Mouse (Mus musculus): ENCODE results near the gene Dnah11. TPM values are rescaled to one million over a fixed set of nuclear protein-coding genes. Genes with fewer than 3 reads are reported as not detected.
"Not testable (repeated sequence)": the region's sequence is repeated elsewhere in the genome, so short reads cannot be mapped to it uniquely, and the experiment has no call there.

The Dnah11 gene
- polyA plus RNA-seq, 1 experiment: 0.97 TPM

GRCm38 (mm10) chr12:117962698-117963097 is 236.1 kb downstream of the Dnah11 start:
- TF ChIP-seq POLR2A (IDR thresholded peaks at IDR 0.05; ENCODE audit: borderline replicate concordance, extremely low read depth, insufficient read depth, insufficient read length, poor library complexity, severe bottlenecking) (no peak), CTCF (IDR thresholded peaks at IDR 0.05; ENCODE audit: borderline replicate concordance, extremely low read depth, insufficient read depth, insufficient read length) (no peak)

GRCm38 (mm10) chr12:117959213-117959612 is 239.6 kb downstream of the Dnah11 start:
- TF ChIP-seq POLR2A (IDR thresholded peaks at IDR 0.05; ENCODE audit: borderline replicate concordance, extremely low read depth, insufficient read depth, insufficient read length, poor library complexity, severe bottlenecking): no peak
- no peak for DNase-seq (ENCODE audit: low read depth)

More at GRCm38 (mm10) chr12:117962698-117963097, 236.1 kb downstream of the Dnah11 start:
- DNase-seq (ENCODE audit: low read depth): no peak

GRCm38 (mm10) chr12:117946823-117947704 is 251.8 kb downstream of the Dnah11 start:
- DNase-seq (ENCODE audit: low read depth): no peak
- no peak for TF ChIP-seq POLR2A (IDR thresholded peaks at IDR 0.05; ENCODE audit: borderline replicate concordance, extremely low read depth, insufficient read depth, insufficient read length, poor library complexity, severe bottlenecking)

GRCm38 (mm10) chr12:117941947-117942346 is 256.9 kb downstream of the Dnah11 start:
- peak; percentile 42 for DNase-seq (ENCODE audit: low read depth)
- TF ChIP-seq CTCF (IDR thresholded peaks at IDR 0.05; ENCODE audit: borderline replicate concordance, extremely low read depth, insufficient read depth, insufficient read length) (no peak), POLR2A (IDR thresholded peaks at IDR 0.05; ENCODE audit: borderline replicate concordance, extremely low read depth, insufficient read depth, insufficient read length, poor library complexity, severe bottlenecking) (no peak)

GRCm38 (mm10) chr12:117938214-117938613 is 260.6 kb downstream of the Dnah11 start:
- DNase-seq (ENCODE audit: low read depth): no peak
- no peak for TF ChIP-seq POLR2A (IDR thresholded peaks at IDR 0.05; ENCODE audit: borderline replicate concordance, extremely low read depth, insufficient read depth, insufficient read length, poor library complexity, severe bottlenecking)
- no peak for TF ChIP-seq CTCF (IDR thresholded peaks at IDR 0.05; ENCODE audit: borderline replicate concordance, extremely low read depth, insufficient read depth, insufficient read length)

- DNase-seq (ENCODE audit: low read depth): no peak
- TF ChIP-seq POLR2A (IDR thresholded peaks at IDR 0.05; ENCODE audit: borderline replicate concordance, extremely low read depth, insufficient read depth, insufficient read length, poor library complexity, severe bottlenecking) (no peak), CTCF (IDR thresholded peaks at IDR 0.05; ENCODE audit: borderline replicate concordance, extremely low read depth, insufficient read depth, insufficient read length) (no peak)
Measured at GRCm38 (mm10) chr12:117932026-117932425, 266.8 kb downstream of the Dnah11 start.

GRCm38 (mm10) chr12:117929768-117930167 is 269.1 kb downstream of the Dnah11 start:
- DNase-seq (ENCODE audit: low read depth): no peak
- TF ChIP-seq POLR2A (IDR thresholded peaks at IDR 0.05; ENCODE audit: borderline replicate concordance, extremely low read depth, insufficient read depth, insufficient read length, poor library complexity, severe bottlenecking) (no peak), CTCF (IDR thresholded peaks at IDR 0.05; ENCODE audit: borderline replicate concordance, extremely low read depth, insufficient read depth, insufficient read length) (no peak)

GRCm38 (mm10) chr12:117915826-117916588 is 282.8 kb downstream of the Dnah11 start:
- TF ChIP-seq CTCF (IDR thresholded peaks at IDR 0.05; ENCODE audit: borderline replicate concordance, extremely low read depth, insufficient read depth, insufficient read length) (no peak), POLR2A (IDR thresholded peaks at IDR 0.05; ENCODE audit: borderline replicate concordance, extremely low read depth, insufficient read depth, insufficient read length, poor library complexity, severe bottlenecking) (no peak)
- DNase-seq (ENCODE audit: low read depth): peak; percentile 73

GRCm38 (mm10) chr12:117914613-117915245 is 284.1 kb downstream of the Dnah11 start:
- no peak for TF ChIP-seq CTCF (IDR thresholded peaks at IDR 0.05; ENCODE audit: borderline replicate concordance, extremely low read depth, insufficient read depth, insufficient read length)
- DNase-seq (ENCODE audit: low read depth): peak; percentile 31

GRCm38 (mm10) chr12:117911396-117911795 is 287.4 kb downstream of the Dnah11 start:
- no peak for TF ChIP-seq POLR2A (IDR thresholded peaks at IDR 0.05; ENCODE audit: borderline replicate concordance, extremely low read depth, insufficient read depth, insufficient read length, poor library complexity, severe bottlenecking)
- no peak for TF ChIP-seq CTCF (IDR thresholded peaks at IDR 0.05; ENCODE audit: borderline replicate concordance, extremely low read depth, insufficient read depth, insufficient read length)
- DNase-seq (ENCODE audit: low read depth): no peak

GRCm38 (mm10) chr12:117905232-117905840 is 293.5 kb downstream of the Dnah11 start:
- DNase-seq (ENCODE audit: low read depth): not testable (repeated sequence)
